Mouse (Mus musculus) testis, adult 2 months (tissue): ENCODE measurements around the gene Pld1. TPM values are rescaled to one million over a fixed set of nuclear protein-coding genes. Genes with fewer than 3 reads are reported as not detected.

Experiments
- H3K27ac ChIP-seq: fragments of 200-500 bp; 2 replicates; pipeline ENCODE4 v1.5.1; 2012; ENCODE audit warnings: low read depth, low read length; ENCODE audit not compliant: control insufficient read depth, insufficient read depth
- H3K27me3 ChIP-seq: fragments of 200-500 bp; 2 replicates; pipeline ENCODE4 v1.6.1; 2012; ENCODE audit warnings: mild to moderate bottlenecking, low read length, moderate library complexity; ENCODE audit not compliant: control insufficient read depth, insufficient read depth
- H3K36me3 ChIP-seq: fragments of 200-500 bp; 2 replicates; pipeline ENCODE4 v1.6.1; 2012; ENCODE audit warnings: mild to moderate bottlenecking, low read length; ENCODE audit not compliant: control insufficient read depth, insufficient read depth
- H3K4me1 ChIP-seq: fragments of 200-500 bp; 2 replicates; pipeline ENCODE4 v1.6.1; 2012; ENCODE audit warnings: low read length; ENCODE audit not compliant: control insufficient read depth, insufficient read depth
- H3K4me3 ChIP-seq: fragments of 200-500 bp; 2 replicates; pipeline ENCODE4 v1.5.1; 2012; ENCODE audit warnings: low read depth, mild to moderate bottlenecking, low read length, moderate library complexity, mixed read lengths; ENCODE audit not compliant: control insufficient read depth
- CTCF ChIP-seq: fragments of 200-500 bp; IDR thresholded peaks from 2 replicates; pipeline ENCODE4 v1.5.1; 2012; ENCODE audit warnings: low read depth, mild to moderate bottlenecking, inconsistent platforms, low read length, moderate library complexity; ENCODE audit not compliant: control insufficient read depth, insufficient read depth, insufficient replicate concordance
- POLR2A ChIP-seq: fragments of 200-500 bp; IDR thresholded peaks from 2 replicates; pipeline ENCODE4 v1.6.1; 2012; ENCODE audit warnings: low read depth, mild to moderate bottlenecking, inconsistent platforms, low read length, moderate library complexity; ENCODE audit not compliant: control insufficient read depth
- polyA plus RNA-seq: library from polyadenylated mRNA; depleted of rRNA; stranded (reverse); fragments of >200 nt; gene quantifications from 2 replicates; pipeline ENCODE4 v1.2.3, GENCODE M21; 2012

Gene Pld1
- polyA plus RNA-seq, 1 experiment: 1.0 TPM

GRCm38 (mm10) chr3:28020404-28020803 is 81.9 kb downstream of the Pld1 start:
- Histone ChIP-seq H3K27me3 (no peaks in the 10 kb centered on the region), H3K4me3 (no peak overlapping the region), H3K27ac (no peak overlapping the region), H3K36me3 (no peaks in the 10 kb centered on the region), H3K4me1 (no peaks in the 10 kb centered on the region; the same call in 1 of the 2 replicates)
- TF ChIP-seq POLR2A (no peak), CTCF (no peak)

DNA sequence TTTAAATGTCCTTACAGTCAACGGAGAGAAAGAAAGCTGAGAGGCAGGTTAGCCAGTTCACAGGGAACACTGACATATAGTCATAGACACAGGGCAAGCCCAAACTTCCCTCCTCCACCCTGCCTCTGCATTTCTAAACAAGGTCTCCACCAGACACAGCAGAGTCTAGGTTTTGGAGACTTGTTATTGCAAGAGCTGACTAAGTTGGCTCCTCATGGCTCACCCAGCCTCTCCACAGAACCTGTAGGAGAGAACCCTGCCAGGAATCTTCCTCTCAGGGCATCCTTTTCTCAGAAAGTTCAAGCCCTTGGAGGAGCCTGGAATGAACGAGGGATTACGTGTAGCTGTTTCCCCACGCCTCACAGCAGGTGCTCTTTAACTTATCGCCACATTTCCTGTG is 83.7 kb downstream of the Pld1 start:
- TF ChIP-seq CTCF (no peak), POLR2A (no peak)
- Histone ChIP-seq H3K27ac (no peak overlapping the region), H3K4me1 (no peaks in the 10 kb centered on the region), H3K4me3 (no peak overlapping the region), H3K27me3 (no peaks in the 10 kb centered on the region), H3K36me3 (no peaks in the 10 kb centered on the region)

GRCm38 (mm10) chr3:28026876-28027275 is 88.4 kb downstream of the Pld1 start:
- Histone ChIP-seq H3K4me3 (no peak overlapping the region), H3K36me3 (no peaks in the 10 kb centered on the region), H3K27me3 (no peaks in the 10 kb centered on the region), H3K4me1 (no peaks in the 10 kb centered on the region), H3K27ac (no peak overlapping the region)
- TF ChIP-seq CTCF: no peak
- TF ChIP-seq POLR2A: no peak

DNA sequence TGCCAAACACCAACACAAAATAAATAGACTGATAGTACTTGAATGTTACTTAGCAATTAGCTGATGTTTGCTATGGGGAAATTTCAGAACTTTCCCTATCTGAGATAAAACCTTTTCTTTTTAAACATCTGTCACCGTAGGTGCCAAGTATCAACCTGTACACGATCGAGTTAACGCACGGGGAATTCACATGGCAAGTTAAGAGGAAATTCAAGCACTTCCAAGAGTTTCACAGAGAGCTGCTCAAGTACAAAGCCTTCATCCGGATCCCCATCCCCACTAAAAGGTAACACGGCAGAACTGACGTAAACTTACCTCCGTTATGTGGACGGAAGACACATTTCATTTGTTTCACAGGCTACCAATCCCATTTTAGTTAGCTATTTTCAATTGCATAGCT is 90.0 kb downstream of the Pld1 start:
- Histone ChIP-seq H3K27me3 (no peaks in the 10 kb centered on the region), H3K4me1 (no peaks in the 10 kb centered on the region), H3K36me3 (no peaks in the 10 kb centered on the region), H3K27ac (no peak overlapping the region), H3K4me3 (no peak overlapping the region)
- no peak for TF ChIP-seq CTCF
- no peak for TF ChIP-seq POLR2A

DNA sequence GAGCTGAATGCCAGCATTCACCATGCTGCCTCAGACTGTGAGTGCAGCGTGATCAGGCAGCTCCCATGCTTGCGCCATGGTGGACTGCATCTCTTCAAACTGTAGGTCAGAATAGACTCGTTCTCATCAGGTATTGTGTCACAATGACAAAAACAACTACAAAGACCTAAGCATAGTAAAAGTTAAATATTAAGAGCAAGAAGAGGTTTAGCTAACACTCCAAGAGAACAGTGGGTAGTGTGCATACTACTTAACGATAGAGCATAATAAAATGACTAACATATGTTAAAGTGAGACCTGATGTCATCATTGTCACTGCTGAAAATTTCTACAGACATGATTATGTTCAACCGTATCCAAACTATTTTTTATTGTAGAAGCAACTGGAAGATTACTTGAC is 92.4 kb downstream of the Pld1 start:
- Histone ChIP-seq H3K27me3 (no peaks in the 10 kb centered on the region), H3K36me3 (no peaks in the 10 kb centered on the region), H3K27ac (no peak overlapping the region), H3K4me3 (no peak overlapping the region), H3K4me1 (no peaks in the 10 kb centered on the region)
- TF ChIP-seq CTCF (no peak), POLR2A (no peak)

DNA sequence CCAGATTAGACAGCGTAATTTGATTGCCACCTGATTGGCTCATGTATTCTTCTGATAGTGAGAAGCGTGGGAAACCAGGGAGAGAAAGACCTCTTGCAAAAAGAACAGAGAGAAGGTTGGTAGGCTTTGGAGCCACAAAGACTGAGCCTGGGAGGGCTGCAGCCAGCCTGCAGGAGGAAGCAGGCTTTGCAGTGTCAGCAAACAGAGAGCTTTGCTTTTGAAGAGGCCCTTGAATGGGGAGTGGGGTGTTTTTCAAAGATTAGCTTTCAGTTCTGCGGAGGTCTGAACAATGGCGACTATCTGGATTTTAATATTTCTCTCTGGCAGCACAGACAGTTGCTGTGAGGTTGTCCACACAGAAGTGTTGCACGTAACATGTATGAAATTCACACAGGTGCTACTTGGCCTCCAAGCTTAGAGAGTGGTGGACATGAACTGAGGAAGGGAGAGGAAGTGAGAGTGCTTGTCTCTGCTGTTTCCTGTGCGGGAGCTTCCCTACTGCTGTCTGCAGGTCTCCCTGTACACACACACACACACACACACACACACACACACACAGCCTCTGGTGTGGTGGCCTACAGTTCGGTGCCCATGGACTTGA is 93.2 kb downstream of the Pld1 start:
- no peaks in the 10 kb centered on the region for H3K27me3 ChIP-seq
- TF ChIP-seq CTCF (no peak), POLR2A (no peak)
- no peaks in the 10 kb centered on the region for H3K4me1 ChIP-seq
- no peaks in the 10 kb centered on the region for H3K36me3 ChIP-seq
- no peak overlapping the region for H3K27ac ChIP-seq
- H3K4me3 ChIP-seq: no peak overlapping the region

- TF ChIP-seq POLR2A: no peak
- no peak for TF ChIP-seq CTCF
- no peaks in the 10 kb centered on the region for H3K27me3 ChIP-seq
- H3K4me3 ChIP-seq: no peak overlapping the region
- no peaks in the 10 kb centered on the region for H3K36me3 ChIP-seq
- no peak overlapping the region for H3K27ac ChIP-seq
- no peaks in the 10 kb centered on the region for H3K4me1 ChIP-seq
These were observed 95.4 kb downstream of the Pld1 start for GRCm38 (mm10) chr3:28033898-28034297.
